Mouse (Mus musculus) kidney, embryonic 16.5 days (tissue): ENCODE measurements around the gene Parp3. TPM values are rescaled to one million over a fixed set of nuclear protein-coding genes. Genes with fewer than 3 reads are reported as not detected.

ENCODE experiments used
- ATAC-seq: fragments of 200-750 bp; cut with Nextera tagmentation; 2 replicates; pipeline ENCODE4 v1.8.0; 2017; ENCODE audit warnings: moderate TSS enrichment; ENCODE audit not compliant: low FRiP score, low TSS enrichment
- H3K27ac ChIP-seq: fragments of 300-500 bp; sonication (generic); 2 replicates; pipeline ENCODE4 v1.5.1; 2014; ENCODE audit warnings: low read length
- H3K27me3 ChIP-seq: fragments of 300-500 bp; sonication (generic); 2 replicates; pipeline ENCODE4 v1.6.1; 2014; ENCODE audit warnings: low read length, control low read depth, mixed read lengths; ENCODE audit not compliant: insufficient read depth
- H3K36me3 ChIP-seq: fragments of 300-500 bp; sonication (generic); 2 replicates; pipeline ENCODE4 v1.6.1; 2014; ENCODE audit warnings: low read length, control low read depth, mixed read lengths; ENCODE audit not compliant: insufficient read depth
- H3K4me1 ChIP-seq: fragments of 300-500 bp; sonication (generic); 2 replicates; pipeline ENCODE4 v1.6.1; 2014; ENCODE audit warnings: low read length, control low read depth, mixed read lengths; ENCODE audit not compliant: insufficient read depth
- H3K4me2 ChIP-seq: fragments of 300-500 bp; sonication (generic); replicated peaks from 2 replicates; pipeline ENCODE4 v1.6.1; 2014; ENCODE audit warnings: low read depth, low read length
- H3K4me3 ChIP-seq: fragments of 300-500 bp; sonication (generic); 2 replicates; pipeline ENCODE4 v1.5.1; 2014; ENCODE audit warnings: mild to moderate bottlenecking, low read length
- H3K9ac ChIP-seq: fragments of 300-500 bp; sonication (generic); replicated peaks from 2 replicates; pipeline ENCODE4 v1.6.1; 2014; ENCODE audit warnings: low read length
- H3K9me3 ChIP-seq: fragments of 300-500 bp; sonication (generic); 2 replicates; pipeline ENCODE4 v1.6.1; 2016; ENCODE audit warnings: low read length, control low read depth
- WGBS: fragments of 180-500 bp; shearing (Covaris S2); extraction: QIAGEN DNeasy Blood & Tissue Kit; methylation state at CpG from one replicate; pipeline ENCODE4 v1.1.7; 2014; 5-methylcytosine and 5-hydroxymethylcytosine counted together
- polyA plus RNA-seq: library from polyadenylated mRNA; unstranded; fragments of >200 nt; fragmentation: Nextera tagmentation; extraction: Ambion mirVana; gene quantifications from 2 replicates; pipeline ENCODE4 v1.2.1, GENCODE M21; 2015

The Parp3 gene
- polyA plus RNA-seq, 1 experiment from 2014 or later: 3.5 TPM

DNA sequence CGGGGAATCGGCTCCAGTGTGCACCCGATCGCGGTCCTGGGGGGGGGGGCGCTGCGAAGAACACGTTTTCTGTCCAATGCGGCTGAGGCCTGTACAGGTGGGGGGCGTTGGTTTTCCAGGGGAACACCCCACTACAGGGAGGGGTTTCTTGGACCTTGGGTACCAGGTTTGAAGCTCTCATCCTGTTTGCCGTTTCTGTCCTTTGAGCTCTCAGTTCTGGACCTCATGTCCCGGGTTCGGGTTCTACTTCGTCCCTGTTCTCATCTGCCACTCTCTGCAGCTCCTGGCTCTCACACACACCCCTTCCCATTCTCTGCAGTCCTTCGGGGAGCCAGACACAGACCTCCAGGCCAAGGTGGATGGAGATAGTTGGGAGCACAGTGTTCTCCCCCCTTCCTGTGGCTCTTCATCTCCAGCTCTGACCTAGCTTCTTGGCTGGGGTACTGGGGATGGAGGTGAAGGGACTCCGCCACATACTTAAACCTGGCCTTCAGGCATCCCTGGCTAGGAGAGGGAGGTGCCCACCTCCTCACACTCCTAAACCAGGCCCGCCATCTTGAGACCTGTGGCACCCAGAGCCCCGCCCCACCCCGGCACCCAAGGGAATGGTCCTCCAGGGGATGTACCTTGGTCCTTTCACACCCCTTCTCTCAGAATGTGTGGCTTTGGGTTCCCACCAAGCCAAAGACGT, 22.5 kb downstream of the Parp3 start:
- H3K27ac ChIP-seq: peak overlapping the region; percentile 89
- H3K4me3 ChIP-seq: peak overlapping the region; percentile 81
- peaks cover 84% of the 10 kb centered on the region for H3K4me1 ChIP-seq
- no peaks in the 10 kb centered on the region for H3K36me3 ChIP-seq
- H3K9me3 ChIP-seq: no peaks in the 10 kb centered on the region
- H3K9ac ChIP-seq: peak overlapping the region; percentile 80
- peak; percentile 5; the same call in 1 of the 2 replicates for ATAC-seq
- WGBS: 3% methylated on average over 18 of the region's 20 CpGs
- no peaks in the 10 kb centered on the region for H3K27me3 ChIP-seq
- H3K4me2 ChIP-seq: peak overlapping the region; percentile 94

DNA sequence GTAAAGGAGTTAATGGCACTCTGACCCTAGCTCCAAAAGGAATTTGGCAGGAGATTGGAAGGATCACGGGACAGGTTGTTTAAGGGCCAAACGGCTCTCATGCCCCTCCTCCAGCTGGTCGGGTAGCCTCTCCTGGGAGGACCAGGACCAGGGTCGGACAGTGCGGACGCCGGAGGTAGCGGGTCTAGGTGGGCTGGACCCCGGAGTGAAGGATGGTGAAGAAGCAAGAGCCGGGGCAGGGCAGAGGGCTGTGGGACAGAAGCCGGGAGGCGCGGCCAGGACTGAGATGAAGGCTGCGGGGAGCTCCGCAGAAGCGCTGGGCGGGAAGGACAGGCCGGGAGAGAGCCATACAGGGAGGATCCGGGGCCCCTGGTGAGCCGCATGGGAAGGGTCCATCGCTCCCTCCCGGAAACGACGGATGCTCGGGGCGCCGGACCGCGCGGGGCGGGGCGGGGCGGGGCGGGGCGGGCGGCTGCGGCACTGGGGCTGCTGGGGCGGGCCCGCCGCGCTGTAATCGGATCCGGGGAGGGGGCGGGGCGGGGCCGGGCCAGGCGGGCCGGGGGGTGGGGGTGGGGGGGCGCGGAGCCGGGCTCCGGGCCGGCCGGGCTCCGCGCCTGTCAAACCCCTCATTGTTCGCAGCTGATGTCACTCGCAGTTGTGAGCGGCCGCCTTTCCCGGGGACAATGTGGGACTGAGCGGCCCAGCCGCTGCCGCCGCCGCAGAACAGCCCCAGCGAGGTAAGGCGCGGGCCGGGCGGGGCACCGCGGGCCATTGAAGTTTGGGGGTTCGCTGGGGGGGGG, 23.3 kb downstream of the Parp3 start, which contains the start of gene Pcbp4:
Gene Pcbp4, plus strand, starts transcription at position 21 of the 800 bp plus-strand sequence.
- under 1% methylated on average over 52 of the region's 74 CpGs for WGBS
- H3K27me3 ChIP-seq: no peaks in the 10 kb centered on the region
- peak within 1 kb of the TSS; percentile 96 for H3K27ac ChIP-seq
- peak; percentile 65 for ATAC-seq
- no peaks in the 10 kb centered on the region for H3K36me3 ChIP-seq
- H3K9me3 ChIP-seq: no peaks in the 10 kb centered on the region
- peaks cover 88% of the 10 kb centered on the region for H3K4me1 ChIP-seq
- H3K4me3 ChIP-seq: peak within 1 kb of the TSS; percentile 81
- H3K4me2 ChIP-seq: peak within 1 kb of the TSS; percentile 94
- peak within 1 kb of the TSS; percentile 80 for H3K9ac ChIP-seq

DNA sequence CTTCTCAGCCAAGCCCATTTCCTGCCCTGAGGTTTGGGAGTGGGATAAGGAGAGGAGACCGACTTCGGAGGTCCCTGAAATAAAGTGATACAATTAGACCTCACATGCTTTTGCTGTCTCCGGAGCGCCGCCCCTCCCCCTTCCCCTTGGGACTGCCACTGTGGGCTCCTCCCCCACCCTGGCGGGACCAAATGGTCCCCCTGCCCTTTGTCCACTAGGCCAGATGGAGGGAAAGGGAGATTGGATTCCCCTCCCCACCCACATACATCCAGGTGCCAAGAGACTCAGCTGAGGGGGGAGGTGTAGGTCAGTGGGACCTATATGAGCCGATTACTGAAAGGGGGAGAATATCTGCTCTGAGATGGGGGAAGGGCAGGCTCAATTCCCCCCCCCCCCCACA, 23.9 kb downstream of the Parp3 start:
- H3K9me3 ChIP-seq: no peaks in the 10 kb centered on the region
- H3K27me3 ChIP-seq: no peaks in the 10 kb centered on the region
- no peaks in the 10 kb centered on the region for H3K36me3 ChIP-seq
- WGBS: 2% methylated on average over 7 of the region's 7 CpGs
- H3K4me2 ChIP-seq: peak overlapping the region; percentile 94
- peak overlapping the region; percentile 96 for H3K27ac ChIP-seq
- peak overlapping the region; percentile 80 for H3K9ac ChIP-seq
- ATAC-seq: peak; percentile 3; the same call in 1 of the 2 replicates
- peak overlapping the region; percentile 81 for H3K4me3 ChIP-seq
- peaks cover 88% of the 10 kb centered on the region for H3K4me1 ChIP-seq

DNA sequence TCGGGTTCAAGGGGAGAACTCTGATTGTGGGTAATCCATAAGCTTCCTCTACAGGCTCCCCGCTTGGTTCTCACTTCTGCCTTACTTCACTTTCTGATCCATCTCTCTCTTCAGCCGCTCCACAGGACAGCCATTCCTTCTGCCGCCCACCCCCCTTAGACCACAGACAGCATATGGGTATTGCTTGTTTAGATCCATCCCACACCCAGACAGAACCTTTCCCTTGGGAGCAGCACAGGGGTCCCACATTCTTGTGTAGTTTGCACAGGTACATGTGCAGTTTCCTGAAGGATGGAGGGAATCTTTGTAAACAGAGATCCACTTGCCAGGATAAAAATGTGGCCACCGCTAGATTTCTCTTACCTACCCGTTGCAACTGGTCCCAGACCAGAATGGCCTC, 24.4 kb downstream of the Parp3 start:
- H3K27me3 ChIP-seq: no peaks in the 10 kb centered on the region
- H3K4me2 ChIP-seq: peak overlapping the region; percentile 94
- no peak for ATAC-seq
- peak overlapping the region; percentile 96 for H3K27ac ChIP-seq
- no peaks in the 10 kb centered on the region for H3K9me3 ChIP-seq
- peaks cover 86% of the 10 kb centered on the region for H3K4me1 ChIP-seq
- peak overlapping the region; percentile 80 for H3K9ac ChIP-seq
- 38% methylated on average over 6 of the region's 6 CpGs for WGBS
- no peaks in the 10 kb centered on the region for H3K36me3 ChIP-seq
- H3K4me3 ChIP-seq: peak overlapping the region; percentile 81

DNA sequence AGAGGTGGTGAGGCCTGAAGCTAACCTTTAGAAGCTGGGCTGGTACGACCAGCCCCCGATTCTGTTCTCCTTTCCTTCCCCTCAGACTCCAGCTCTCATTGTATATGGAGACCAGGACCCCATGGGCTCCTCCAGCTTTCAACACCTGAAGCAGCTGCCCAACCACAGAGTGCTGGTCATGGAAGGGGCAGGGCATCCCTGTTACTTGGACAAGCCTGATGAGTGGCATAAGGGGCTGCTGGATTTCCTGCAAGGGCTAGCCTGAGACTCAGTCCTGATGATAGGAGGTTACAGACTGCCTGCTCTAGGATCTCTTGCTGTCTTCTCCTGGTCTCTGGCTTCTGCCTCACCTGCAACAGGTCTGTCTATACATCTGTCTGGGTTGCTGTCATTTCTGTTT, 24.9 kb downstream of the Parp3 start:
- Histone ChIP-seq H3K9ac (0 out of 2 replicates have a peak overlapping the region, but pooled peaks have one; percentile 80), H3K4me2 (0 out of 2 replicates have a peak overlapping the region, but pooled peaks have one; percentile 2), H3K27ac (no peak overlapping the region), H3K27me3 (no peaks in the 10 kb centered on the region), H3K9me3 (no peaks in the 10 kb centered on the region), H3K4me1 (peaks cover 85% of the 10 kb centered on the region), H3K4me3 (no peak overlapping the region), H3K36me3 (no peaks in the 10 kb centered on the region)
- ATAC-seq: no peak
- 56% methylated on average over 2 of the region's 2 CpGs for WGBS

DNA sequence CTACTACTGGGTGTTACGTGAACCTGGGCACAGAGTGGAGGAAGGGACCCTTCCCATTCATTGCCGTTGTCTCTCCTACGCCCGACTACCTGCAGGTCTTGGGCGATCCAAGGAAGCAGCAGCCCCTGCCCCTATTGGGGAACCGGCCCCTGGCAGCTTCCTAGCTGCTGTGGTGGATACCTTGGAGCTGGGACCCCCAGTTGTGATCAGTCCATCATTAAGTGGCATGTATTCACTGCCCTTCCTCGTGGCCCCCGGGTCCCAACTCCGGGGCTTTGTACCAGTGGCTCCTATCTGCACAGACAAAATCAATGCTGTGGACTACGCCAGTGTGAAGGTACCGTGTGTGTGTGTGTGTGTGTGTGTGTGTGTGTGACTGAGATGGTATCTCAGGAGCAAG, 25.5 kb downstream of the Parp3 start:
- Histone ChIP-seq H3K4me2 (peak overlapping the region; percentile 39), H3K27ac (peak overlapping the region; percentile 80), H3K4me3 (no peak overlapping the region), H3K9ac (0 out of 2 replicates have a peak overlapping the region, but pooled peaks have one; percentile 35), H3K36me3 (no peaks in the 10 kb centered on the region), H3K9me3 (no peaks in the 10 kb centered on the region), H3K4me1 (peaks cover 85% of the 10 kb centered on the region), H3K27me3 (no peaks in the 10 kb centered on the region)
- no peak for ATAC-seq
- 61% methylated on average over 11 of the region's 11 CpGs for WGBS

DNA sequence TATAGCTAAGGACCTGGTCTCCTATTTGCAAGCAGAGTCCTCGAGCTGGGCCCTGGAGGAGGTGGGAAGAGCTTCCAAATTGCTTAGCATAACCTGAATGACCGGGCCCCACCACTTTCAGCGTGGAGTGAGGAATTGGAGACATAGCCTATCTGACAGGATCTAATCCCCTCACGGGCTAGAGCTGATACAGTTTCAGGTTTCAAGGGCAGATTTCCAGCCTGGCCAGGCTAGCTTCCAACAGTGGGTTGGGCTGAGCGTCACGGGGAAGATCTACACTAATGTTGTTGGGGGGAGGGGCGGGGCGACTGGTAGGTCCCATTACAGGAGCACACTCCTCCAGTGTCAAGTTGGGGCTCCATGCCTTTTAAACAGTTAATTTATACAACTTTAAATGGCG, 26.1 kb downstream of the Parp3 start:
- WGBS: 7% methylated on average over 9 of the region's 9 CpGs
- no peaks in the 10 kb centered on the region for H3K27me3 ChIP-seq
- no peak for ATAC-seq
- H3K9me3 ChIP-seq: no peaks in the 10 kb centered on the region
- no peak overlapping the region for H3K4me3 ChIP-seq
- peaks cover 85% of the 10 kb centered on the region for H3K4me1 ChIP-seq
- no peaks in the 10 kb centered on the region for H3K36me3 ChIP-seq
- peak overlapping the region; percentile 35 for H3K9ac ChIP-seq
- H3K4me2 ChIP-seq: peak overlapping the region; percentile 39
- H3K27ac ChIP-seq: peak overlapping the region; percentile 80

DNA sequence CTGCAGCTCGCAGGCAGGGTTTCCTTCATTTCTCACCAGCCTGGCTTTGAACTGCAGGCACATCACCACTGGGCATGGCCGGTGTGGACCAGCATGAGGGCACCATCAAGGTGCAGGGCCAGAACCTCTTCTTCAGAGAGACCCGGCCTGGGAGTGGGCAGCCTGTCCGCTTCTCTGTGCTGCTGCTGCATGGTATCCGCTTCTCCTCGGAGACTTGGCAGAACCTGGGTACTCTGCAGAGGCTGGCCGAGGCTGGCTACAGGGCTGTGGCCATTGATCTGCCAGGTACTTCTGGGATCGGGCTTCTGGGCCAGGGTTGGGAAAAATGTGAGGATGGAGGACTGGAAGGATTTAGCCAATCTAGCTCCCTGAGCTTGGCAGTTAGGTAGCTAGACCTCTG, 26.8 kb downstream of the Parp3 start:
- Histone ChIP-seq H3K27ac (peak overlapping the region; percentile 80), H3K27me3 (no peaks in the 10 kb centered on the region), H3K4me1 (peaks cover 83% of the 10 kb centered on the region), H3K4me2 (peak overlapping the region; percentile 39; the same call in 1 of the 2 replicates), H3K9ac (peak overlapping the region; percentile 35; the same call in 1 of the 2 replicates), H3K4me3 (no peak overlapping the region), H3K36me3 (no peaks in the 10 kb centered on the region), H3K9me3 (no peaks in the 10 kb centered on the region)
- ATAC-seq: no peak
- WGBS: 85% methylated on average over 8 of the region's 8 CpGs

DNA sequence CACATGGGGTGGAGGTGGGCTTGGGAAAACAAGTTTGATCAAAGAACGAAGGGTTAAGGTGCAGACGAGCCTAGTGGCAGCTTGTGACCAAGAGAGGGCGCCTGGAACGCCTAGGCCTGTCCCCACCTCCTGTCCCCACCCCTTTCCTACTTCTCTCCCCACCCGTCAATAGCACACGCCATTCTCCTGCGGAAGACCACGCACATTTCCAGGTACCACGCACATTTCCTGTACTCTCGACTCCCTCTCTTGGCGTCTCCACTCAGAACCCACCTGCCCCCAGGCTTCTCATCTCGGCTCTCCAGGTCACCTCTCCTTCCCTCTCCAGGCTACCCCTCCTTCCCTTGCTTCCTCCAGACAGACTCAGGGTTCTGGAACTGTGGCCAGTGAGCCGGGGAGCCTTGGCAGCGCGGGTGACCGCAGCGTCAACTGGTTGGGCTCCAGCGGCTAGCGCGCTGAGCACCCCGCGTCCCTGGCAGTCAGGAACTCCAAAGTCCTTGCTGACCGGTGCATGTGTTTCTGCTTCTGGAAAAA, 28.2 kb downstream of the Parp3 start:
- peak overlapping the region; percentile 66 for H3K4me3 ChIP-seq
- peak overlapping the region; percentile 82 for H3K4me2 ChIP-seq
- no peaks in the 10 kb centered on the region for H3K9me3 ChIP-seq
- H3K36me3 ChIP-seq: no peaks in the 10 kb centered on the region
- under 1% methylated on average over 23 of the region's 23 CpGs for WGBS
- no peaks in the 10 kb centered on the region for H3K27me3 ChIP-seq
- ATAC-seq: peak; percentile 54
- H3K4me1 ChIP-seq: peaks cover 77% of the 10 kb centered on the region
- H3K27ac ChIP-seq: peak overlapping the region; percentile 89
- H3K9ac ChIP-seq: peak overlapping the region; percentile 64
